Mouse (Mus musculus) bone marrow macrophage, adult 2 months (primary cell): Measurements from ENCODE around the gene Supt3. TPM values are rescaled to one million over a fixed set of nuclear protein-coding genes. Genes with fewer than 3 reads are reported as not detected.

ENCODE experiments used
- H3K27ac ChIP-seq: 2 replicates; pipeline ENCODE4 v1.5.1; 2012; ENCODE audit warnings: low read depth, low read length; ENCODE audit not compliant: insufficient read depth
- H3K4me1 ChIP-seq: 2 replicates; pipeline ENCODE4 v1.6.1; 2012; ENCODE audit warnings: low read length; ENCODE audit not compliant: control insufficient read depth, insufficient read depth
- H3K4me3 ChIP-seq: 2 replicates; pipeline ENCODE4 v1.5.1; 2012; ENCODE audit warnings: mild to moderate bottlenecking, low read length, moderate library complexity; ENCODE audit not compliant: insufficient read depth
- CTCF ChIP-seq: IDR thresholded peaks from 2 replicates; pipeline ENCODE4 v1.5.1; 2012; ENCODE audit warnings: low read depth, mild to moderate bottlenecking, low read length, moderate library complexity
- POLR2A ChIP-seq: IDR thresholded peaks from 2 replicates; pipeline ENCODE4 v1.6.1; 2012; ENCODE audit warnings: mild to moderate bottlenecking, low read depth, low read length, borderline replicate concordance
- polyA plus RNA-seq: library from polyadenylated mRNA; stranded (reverse); fragments of >200 nt; gene quantifications from 2 replicates; pipeline ENCODE4 v1.2.4, GENCODE M21; 2012; ENCODE audit not compliant: missing spikeins, insufficient read depth, insufficient read length

The Supt3 gene
- polyA plus RNA-seq, 1 experiment: 14.5 TPM

GRCm38 (mm10) chr17:45081955-45082475, 305.1 kb downstream of the Supt3 start:
- H3K27ac ChIP-seq: no peak overlapping the region
- TF ChIP-seq POLR2A (no peak), CTCF (no peak)
- no peak overlapping the region for H3K4me3 ChIP-seq
- no peaks in the 10 kb centered on the region for H3K4me1 ChIP-seq

GRCm38 (mm10) chr17:45086361-45086760, 309.4 kb downstream of the Supt3 start:
- H3K4me3 ChIP-seq: no peak overlapping the region
- no peak overlapping the region for H3K27ac ChIP-seq
- TF ChIP-seq CTCF: no peak
- no peak for TF ChIP-seq POLR2A

DNA sequence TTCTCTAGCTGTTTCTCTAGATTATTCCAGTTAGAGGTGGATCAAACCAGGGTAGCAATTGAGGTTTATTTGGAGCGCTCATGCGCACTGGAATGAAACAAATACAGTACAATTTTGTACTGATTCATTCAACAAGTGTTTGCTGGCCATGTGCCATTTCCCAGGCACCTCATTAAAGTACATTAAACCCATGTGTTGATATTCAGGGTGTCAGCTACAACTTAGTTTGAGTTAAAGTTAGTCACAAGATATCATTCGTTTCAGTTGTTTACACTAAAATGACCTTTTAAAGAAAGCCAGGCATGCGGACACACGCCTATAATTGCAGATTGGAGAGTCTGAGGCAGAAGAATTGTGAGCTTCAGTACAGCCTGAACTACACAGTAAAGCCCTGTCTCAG, 310.1 kb downstream of the Supt3 start:
- TF ChIP-seq POLR2A (no peak), CTCF (no peak)

More at GRCm38 (mm10) chr17:45086361-45086760, 309.4 kb downstream of the Supt3 start:
- H3K4me1 ChIP-seq: no peaks in the 10 kb centered on the region

GRCm38 (mm10) chr17:45101064-45101463, 324.1 kb downstream of the Supt3 start:
- H3K27ac ChIP-seq: no peak overlapping the region
- TF ChIP-seq POLR2A (no peak), CTCF (no peak)
- no peaks in the 10 kb centered on the region for H3K4me1 ChIP-seq
- no peak overlapping the region for H3K4me3 ChIP-seq

More for the DNA sequence above, 310.1 kb downstream of the Supt3 start:
- Histone ChIP-seq H3K4me1 (no peaks in the 10 kb centered on the region), H3K27ac (no peak overlapping the region), H3K4me3 (no peak overlapping the region)

GRCm38 (mm10) chr17:45115386-45115785, 338.4 kb downstream of the Supt3 start:
- Histone ChIP-seq H3K27ac (no peak overlapping the region), H3K4me1 (peaks cover 15% of the 10 kb centered on the region), H3K4me3 (no peak overlapping the region)
- TF ChIP-seq POLR2A: no peak

GRCm38 (mm10) chr17:45118565-45119471, 341.9 kb downstream of the Supt3 start:
- Histone ChIP-seq H3K27ac (peak overlapping the region; percentile 41), H3K4me1 (peaks cover 18% of the 10 kb centered on the region), H3K4me3 (no peak overlapping the region)
- no peak for TF ChIP-seq CTCF
- TF ChIP-seq POLR2A: no peak

GRCm38 (mm10) chr17:45119609-45120201, 342.8 kb downstream of the Supt3 start:
- Histone ChIP-seq H3K27ac (peak overlapping the region; percentile 41), H3K4me1 (peaks cover 18% of the 10 kb centered on the region), H3K4me3 (peak overlapping the region; percentile 45)
- no peak for TF ChIP-seq CTCF
- no peak for TF ChIP-seq POLR2A

GRCm38 (mm10) chr17:45123856-45124255, 346.9 kb downstream of the Supt3 start:
- no peak overlapping the region for H3K4me3 ChIP-seq
- TF ChIP-seq CTCF (no peak), POLR2A (no peak)
- H3K4me1 ChIP-seq: peaks cover 14% of the 10 kb centered on the region
- no peak overlapping the region for H3K27ac ChIP-seq

DNA sequence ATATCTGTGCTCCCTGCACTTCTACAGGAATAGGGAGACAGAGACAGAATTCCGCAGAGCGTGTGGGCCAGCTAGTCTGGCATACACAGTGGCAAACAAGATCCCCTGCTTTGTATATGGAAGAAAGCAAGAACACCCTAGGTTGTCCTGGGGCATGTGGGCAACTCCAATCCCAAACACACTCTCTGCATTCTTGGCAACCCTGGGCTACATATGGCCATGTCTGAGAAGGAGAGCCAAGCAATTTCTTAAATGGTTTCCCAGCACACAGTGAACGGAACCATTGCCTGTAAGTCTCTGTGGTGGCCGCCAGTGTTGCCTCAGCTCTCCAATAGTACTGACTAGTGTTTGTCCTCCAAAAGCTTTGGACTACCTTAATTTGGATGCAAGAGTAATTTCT, 351.7 kb downstream of the Supt3 start:
- no peak for TF ChIP-seq POLR2A
- TF ChIP-seq CTCF: no peak
- Histone ChIP-seq H3K4me1 (no peaks in the 10 kb centered on the region), H3K27ac (no peak overlapping the region), H3K4me3 (no peak overlapping the region)

GRCm38 (mm10) chr17:45133501-45134400, 356.8 kb downstream of the Supt3 start:
- Histone ChIP-seq H3K27ac (no peak overlapping the region), H3K4me3 (no peak overlapping the region), H3K4me1 (no peaks in the 10 kb centered on the region)
- TF ChIP-seq POLR2A: no peak
- no peak for TF ChIP-seq CTCF
